Mouse (Mus musculus) hindbrain, embryonic 11.5 days (tissue): ENCODE data around the gene Ttc33. TPM values are rescaled to one million over a fixed set of nuclear protein-coding genes. Genes with fewer than 3 reads are reported as not detected.
A peak's percentile ranks its signal among the peaks of the same experiment; 100 is the strongest.

Source experiments
- ATAC-seq: fragments of 200-750 bp; cut with Nextera tagmentation; 2 replicates; pipeline ENCODE4 v1.8.0; 2017; ENCODE audit warnings: mild to moderate bottlenecking, moderate TSS enrichment, moderate library complexity; ENCODE audit not compliant: low FRiP score
- DNase-seq: peaks from one replicate; pipeline ENCODE4 v3.0.0-alpha.2; 2015; ENCODE audit warnings: low spot score
- H3K27ac ChIP-seq: fragments of 300-500 bp; sonication (generic); 2 replicates; pipeline ENCODE4 v1.5.1; 2014; ENCODE audit warnings: mild to moderate bottlenecking, low read depth, low read length
- H3K27me3 ChIP-seq: fragments of 300-500 bp; sonication (generic); 2 replicates; pipeline ENCODE4 v1.6.1; 2014; ENCODE audit warnings: mild to moderate bottlenecking, low read length, moderate library complexity, mixed read lengths; ENCODE audit not compliant: control insufficient read depth, insufficient read depth
- H3K36me3 ChIP-seq: fragments of 300-500 bp; sonication (generic); 2 replicates; pipeline ENCODE4 v1.6.1; 2014; ENCODE audit warnings: mild to moderate bottlenecking, low read length, moderate library complexity, mixed read lengths; ENCODE audit not compliant: control insufficient read depth, insufficient read depth
- H3K4me1 ChIP-seq: fragments of 300-500 bp; sonication (generic); replicated peaks from 2 replicates; pipeline ENCODE4 v1.6.1; 2014; ENCODE audit warnings: low read length, mixed read lengths; ENCODE audit not compliant: control insufficient read depth, insufficient read depth
- H3K4me2 ChIP-seq: fragments of 300-500 bp; sonication (generic); replicated peaks from 2 replicates; pipeline ENCODE4 v1.6.1; 2014; ENCODE audit warnings: mild to moderate bottlenecking, low read depth, low read length
- H3K4me3 ChIP-seq: fragments of 300-500 bp; sonication (generic); 2 replicates; pipeline ENCODE4 v1.5.1; 2014; ENCODE audit warnings: low read depth, low read length
- H3K9ac ChIP-seq: fragments of 300-500 bp; sonication (generic); 2 replicates; pipeline ENCODE4 v1.6.1; 2014; ENCODE audit warnings: low read depth, low read length
- H3K9me3 ChIP-seq: fragments of 300-500 bp; sonication (generic); 2 replicates; pipeline ENCODE4 v1.6.1; 2016; ENCODE audit warnings: low read length; ENCODE audit not compliant: control insufficient read depth
- WGBS: fragments of 180-500 bp; shearing (Covaris S2); extraction: QIAGEN DNeasy Blood & Tissue Kit; methylation state at CpG from one replicate; pipeline ENCODE4 v1.1.7; 2014; 5-methylcytosine and 5-hydroxymethylcytosine counted together
- polyA plus RNA-seq: library from polyadenylated mRNA; unstranded; fragments of >200 nt; fragmentation: Nextera tagmentation; extraction: Ambion mirVana; gene quantifications from 2 replicates; pipeline ENCODE4 v1.2.1, GENCODE M21; 2014

Ttc33 gene
- polyA plus RNA-seq, 1 experiment from 2014 or later, result 50.6 TPM

- Histone ChIP-seq H3K9me3 (no peaks in the 10 kb centered on the region), H3K4me3 (peak overlapping the region; percentile 85), H3K36me3 (no peaks in the 10 kb centered on the region), H3K9ac (peak overlapping the region; percentile 84), H3K27me3 (no peaks in the 10 kb centered on the region), H3K4me2 (peak overlapping the region; percentile 57), H3K4me1 (no peaks in the 10 kb centered on the region; the same call in 1 of the 2 replicates), H3K27ac (peak overlapping the region; percentile 91)
- ATAC-seq, result peak; percentile 94
- peak; percentile 80 for DNase-seq
- 1% methylated on average over 52 of the region's 61 CpGs for WGBS
Observed at GRCm38 (mm10) chr15:5144021-5144778, 41.1 kb upstream of the Ttc33 start.

DNA sequence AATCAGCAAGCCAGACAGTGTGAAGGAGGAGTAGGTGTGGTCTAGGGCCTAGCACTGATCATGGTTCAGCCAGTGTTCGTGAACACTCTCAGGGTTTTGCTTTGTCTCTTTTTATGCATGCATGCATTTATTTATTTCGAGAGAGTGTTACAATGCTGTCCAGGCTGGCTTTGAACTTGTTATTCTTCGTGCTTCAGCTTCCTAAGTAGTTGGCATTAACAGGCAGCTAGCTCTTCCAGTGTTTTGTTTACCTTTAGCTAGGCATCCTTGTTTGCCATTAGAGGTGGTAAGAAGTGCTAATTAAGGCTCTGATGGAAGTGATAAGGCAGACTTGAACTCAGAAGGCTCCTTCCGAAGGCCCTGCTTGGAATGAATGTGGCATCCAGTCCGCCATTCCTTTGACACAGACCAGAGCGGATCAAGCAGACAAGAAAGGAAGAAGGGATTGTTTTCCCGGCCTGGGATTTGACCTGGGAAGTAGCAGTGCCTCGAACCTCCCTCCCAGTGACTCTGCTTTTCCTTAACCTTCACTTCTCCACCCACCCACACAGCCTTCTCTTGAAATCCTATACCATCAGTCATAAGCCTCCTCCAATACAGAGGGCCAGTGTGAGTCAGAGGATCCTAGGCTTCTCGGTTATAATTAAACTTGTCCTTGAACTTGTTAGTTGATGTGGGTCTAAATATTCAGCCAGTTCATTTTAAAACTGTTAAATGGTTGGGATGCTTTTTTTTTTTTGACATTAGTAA lies 40.0 kb upstream of the Ttc33 start:
- peak overlapping the region; percentile 57 for H3K4me2 ChIP-seq
- no peaks in the 10 kb centered on the region for H3K27me3 ChIP-seq
- no peaks in the 10 kb centered on the region for H3K36me3 ChIP-seq
- no peak for ATAC-seq
- H3K9me3 ChIP-seq, result no peaks in the 10 kb centered on the region
- H3K27ac ChIP-seq, result no peak overlapping the region
- no peaks in the 10 kb centered on the region; the same call in 1 of the 2 replicates for H3K4me1 ChIP-seq
- H3K4me3 ChIP-seq, result 0 out of 2 replicates have a peak overlapping the region, but pooled peaks have one; percentile 85
- 46% methylated on average over 9 of the region's 9 CpGs for WGBS
- H3K9ac ChIP-seq, result no peak overlapping the region
- no peak for DNase-seq

DNA sequence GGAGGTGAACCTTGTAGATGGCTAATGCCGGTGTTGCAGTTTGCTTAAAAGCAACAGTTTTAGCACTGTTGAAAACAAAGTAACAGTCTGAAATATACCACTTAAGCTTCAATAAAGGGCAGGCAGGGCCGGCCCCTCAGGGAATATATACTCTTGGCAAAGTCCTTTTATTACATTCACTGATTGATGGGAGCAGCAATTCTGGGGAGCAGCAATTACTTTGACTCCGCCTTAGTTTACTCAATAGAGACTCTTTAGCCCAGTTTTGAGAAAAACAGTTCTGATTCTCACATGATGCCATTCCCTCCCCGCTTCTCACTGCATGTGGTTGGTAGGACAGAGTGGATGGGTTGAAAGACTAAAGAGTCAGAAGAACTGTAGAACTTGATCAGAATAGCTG lies 36.1 kb upstream of the Ttc33 start:
- no peaks in the 10 kb centered on the region for H3K36me3 ChIP-seq
- H3K4me2 ChIP-seq, result no peak overlapping the region
- 80% methylated on average over 4 of the region's 4 CpGs for WGBS
- no peaks in the 10 kb centered on the region for H3K27me3 ChIP-seq
- H3K27ac ChIP-seq, result no peak overlapping the region
- no peak for ATAC-seq
- H3K4me3 ChIP-seq, result no peak overlapping the region
- no peak overlapping the region for H3K9ac ChIP-seq
- no peaks in the 10 kb centered on the region; the same call in 1 of the 2 replicates for H3K4me1 ChIP-seq
- DNase-seq, result no peak
- no peaks in the 10 kb centered on the region for H3K9me3 ChIP-seq

DNA sequence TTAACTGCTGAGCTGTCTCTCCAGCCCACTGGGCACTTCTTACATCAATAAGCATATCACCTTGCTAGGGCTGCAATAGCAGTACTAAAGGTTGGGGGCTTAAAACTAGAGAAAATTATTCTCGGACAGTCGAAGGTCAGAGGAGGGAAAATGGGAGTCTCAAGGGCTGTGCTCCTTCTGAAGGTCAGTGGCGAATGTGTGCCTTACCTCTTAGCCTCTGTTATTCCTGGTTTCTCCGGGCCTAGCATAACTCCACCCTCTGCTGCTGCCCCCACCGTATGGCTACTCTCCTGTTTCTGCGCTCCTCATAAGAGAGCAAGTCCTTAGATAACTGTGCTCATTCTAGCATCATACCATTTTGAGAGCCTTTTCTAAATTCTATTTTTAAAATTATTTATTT lies 33.2 kb upstream of the Ttc33 start:
- DNase-seq, result no peak
- Histone ChIP-seq H3K27me3 (no peaks in the 10 kb centered on the region), H3K4me2 (no peak overlapping the region), H3K36me3 (no peaks in the 10 kb centered on the region), H3K27ac (no peak overlapping the region), H3K4me1 (no peaks in the 10 kb centered on the region), H3K9ac (no peak overlapping the region), H3K4me3 (no peak overlapping the region), H3K9me3 (no peaks in the 10 kb centered on the region)
- WGBS, result 92% methylated on average over 6 of the region's 6 CpGs
- ATAC-seq, result no peak

DNA sequence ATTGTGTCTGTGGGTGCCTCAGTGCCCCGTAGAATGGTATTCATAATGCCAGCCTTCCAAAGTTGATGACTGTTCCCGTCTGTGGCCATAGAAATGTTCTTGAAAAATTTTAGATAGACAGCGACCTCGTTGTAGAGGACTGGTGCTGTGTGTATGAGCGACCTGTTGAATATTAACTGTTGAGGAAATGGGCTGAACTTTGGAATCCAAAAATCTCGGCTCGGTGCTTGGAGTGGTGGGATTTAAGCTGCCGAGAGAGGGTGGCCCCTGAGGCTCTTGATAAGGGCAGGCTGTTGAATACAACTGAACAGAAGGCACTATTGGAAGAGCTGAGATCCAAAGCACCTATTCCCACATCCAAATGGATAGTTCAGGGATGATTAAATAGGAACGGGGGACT lies 30.7 kb upstream of the Ttc33 start:
- H3K4me3 ChIP-seq, result no peak overlapping the region
- H3K9ac ChIP-seq, result no peak overlapping the region
- no peaks in the 10 kb centered on the region for H3K36me3 ChIP-seq
- no peak for ATAC-seq
- no peak for DNase-seq
- H3K27ac ChIP-seq, result no peak overlapping the region
- WGBS, result 87% methylated on average over 9 of the region's 9 CpGs
- H3K27me3 ChIP-seq, result no peaks in the 10 kb centered on the region
- H3K4me1 ChIP-seq, result no peaks in the 10 kb centered on the region
- H3K9me3 ChIP-seq, result no peaks in the 10 kb centered on the region
- no peak overlapping the region for H3K4me2 ChIP-seq

DNA sequence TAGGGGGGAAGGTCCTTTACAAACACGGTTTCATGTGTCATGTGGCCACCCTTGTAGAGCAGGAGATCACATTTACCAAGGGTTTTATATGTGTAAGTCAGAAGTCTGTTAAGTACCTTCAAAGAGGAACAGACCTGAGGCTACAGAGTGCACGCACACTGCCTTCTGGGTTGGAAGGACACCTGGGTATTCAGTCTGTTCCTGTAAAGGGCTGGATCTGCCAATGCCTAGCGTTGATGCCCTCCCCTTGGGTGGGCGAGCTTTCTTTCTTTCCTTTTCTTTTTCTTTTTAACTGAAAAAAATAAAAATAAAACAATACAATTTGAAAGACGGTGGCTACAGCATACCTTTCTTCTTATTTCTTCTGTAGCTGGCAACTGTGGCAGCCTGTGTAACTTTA lies 30.2 kb upstream of the Ttc33 start:
- no peaks in the 10 kb centered on the region for H3K4me1 ChIP-seq
- no peaks in the 10 kb centered on the region for H3K27me3 ChIP-seq
- 83% methylated on average over 5 of the region's 5 CpGs for WGBS
- DNase-seq (no peak), ATAC-seq (no peak)
- no peak overlapping the region for H3K4me2 ChIP-seq
- no peaks in the 10 kb centered on the region for H3K9me3 ChIP-seq
- H3K36me3 ChIP-seq, result no peaks in the 10 kb centered on the region
- H3K9ac ChIP-seq, result no peak overlapping the region
- no peak overlapping the region for H3K27ac ChIP-seq
- no peak overlapping the region for H3K4me3 ChIP-seq

DNA sequence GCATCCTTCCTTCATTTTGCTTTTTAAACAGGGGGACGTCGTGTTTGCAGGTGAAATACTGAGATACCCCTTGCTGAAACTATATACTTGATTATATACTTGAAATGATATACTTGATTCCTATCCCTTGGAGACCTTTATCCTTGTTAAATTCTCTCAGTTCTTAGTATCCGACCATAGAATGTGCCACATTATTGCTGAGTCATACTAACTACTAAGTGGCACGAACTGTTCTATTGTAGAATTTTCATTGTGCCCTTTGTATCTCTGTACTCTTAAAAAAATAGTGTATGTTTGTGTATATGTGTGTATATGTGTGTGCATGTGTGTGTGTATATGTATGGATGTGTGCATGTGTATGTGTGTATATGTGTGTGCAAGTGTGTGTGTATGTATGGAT lies 29.0 kb upstream of the Ttc33 start:
- Histone ChIP-seq H3K4me1 (no peaks in the 10 kb centered on the region), H3K27ac (no peak overlapping the region), H3K4me3 (no peak overlapping the region), H3K36me3 (no peaks in the 10 kb centered on the region), H3K4me2 (no peak overlapping the region), H3K9me3 (no peaks in the 10 kb centered on the region), H3K27me3 (no peaks in the 10 kb centered on the region), H3K9ac (no peak overlapping the region)
- no peak for ATAC-seq
- WGBS, result 91% methylated on average over 4 of the region's 4 CpGs
- DNase-seq, result no peak

DNA sequence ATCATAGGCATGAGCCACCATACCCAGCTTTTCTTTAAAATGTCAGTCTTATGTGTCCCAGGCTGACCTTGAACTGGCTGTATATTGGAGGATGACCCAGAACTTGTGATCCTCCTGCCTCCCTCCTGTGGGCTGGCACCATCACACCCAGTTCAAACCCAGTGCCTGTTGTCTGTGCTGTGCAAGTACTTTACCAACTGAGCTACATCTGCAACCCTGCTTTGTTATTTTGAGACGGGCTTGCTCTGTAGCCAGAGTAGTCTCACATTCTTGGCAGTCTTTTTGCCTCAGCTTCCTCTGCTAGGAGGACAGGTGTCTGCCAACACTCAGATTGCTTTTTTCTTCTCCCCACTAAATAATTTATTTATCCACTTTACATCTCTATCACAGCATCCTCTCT lies 27.9 kb upstream of the Ttc33 start:
- H3K4me1 ChIP-seq, result no peaks in the 10 kb centered on the region
- no peak for DNase-seq
- no peak overlapping the region for H3K27ac ChIP-seq
- no peak for ATAC-seq
- H3K9ac ChIP-seq, result no peak overlapping the region
- no peaks in the 10 kb centered on the region for H3K9me3 ChIP-seq
- H3K27me3 ChIP-seq, result no peaks in the 10 kb centered on the region
- H3K4me3 ChIP-seq, result no peak overlapping the region
- no peaks in the 10 kb centered on the region for H3K36me3 ChIP-seq
- 93% methylated on average over 1 of the region's 1 CpGs for WGBS
- no peak overlapping the region for H3K4me2 ChIP-seq

DNA sequence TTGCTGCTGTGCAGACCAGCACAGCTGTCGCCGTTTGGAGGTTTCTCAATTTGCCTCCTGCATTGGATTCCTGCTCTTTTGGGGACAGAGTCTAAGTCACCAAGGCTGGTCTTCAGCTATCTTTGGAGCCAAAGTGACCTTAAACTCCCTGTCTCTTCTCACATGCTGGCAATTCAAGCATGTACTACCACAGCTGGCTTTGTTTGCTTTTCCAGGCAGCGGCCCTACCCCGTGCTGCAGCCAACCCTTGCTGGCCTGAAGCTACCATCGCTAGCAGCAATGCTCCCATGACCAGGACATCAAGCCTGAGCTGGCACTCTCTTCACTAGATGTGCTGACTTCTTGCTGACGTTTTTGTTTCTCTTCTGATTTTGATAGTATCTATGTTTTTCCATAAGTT lies 26.5 kb upstream of the Ttc33 start:
- Histone ChIP-seq H3K36me3 (no peaks in the 10 kb centered on the region), H3K9me3 (no peaks in the 10 kb centered on the region), H3K4me1 (no peaks in the 10 kb centered on the region), H3K27me3 (no peaks in the 10 kb centered on the region), H3K27ac (no peak overlapping the region), H3K4me3 (no peak overlapping the region), H3K4me2 (no peak overlapping the region), H3K9ac (no peak overlapping the region)
- 77% methylated on average over 6 of the region's 6 CpGs for WGBS
- DNase-seq (no peak), ATAC-seq (no peak)
